In genomic region chr11:109470921-109471861, GRCm38 (mm10) we compare ENCODE assay signal across 8 mouse cellular contexts. TPM values are rescaled to one million over a fixed set of nuclear protein-coding genes. Genes with fewer than 3 reads are reported as not detected.
DNase-seq lines count a peak whose midpoint lies in the region; ATAC-seq and TF ChIP-seq lines count a peak whose summit lies in the region.

No protein-coding gene starts in this region.

- no peak overlapping the region for H3K9ac ChIP-seq in heart, postnatal 0 days (replicated peaks; ENCODE audit: low read depth, low read length)
- H3K9ac ChIP-seq in midbrain, embryonic 12.5 days (replicated peaks): peak overlapping the region; percentile 94; the same call in 1 of the 2 replicates

- no peak overlapping the region for H3K27ac ChIP-seq in heart, postnatal 0 days (ENCODE audit: low read depth)
- H3K27ac ChIP-seq in cortical plate, adult 2 months (ENCODE audit: insufficient read depth, low read length): no peak overlapping the region
- no peak overlapping the region for H3K27ac ChIP-seq in midbrain, embryonic 12.5 days (replicated peaks)

- peak overlapping the region; percentile 86 for H3K4me3 ChIP-seq in heart, postnatal 0 days (ENCODE audit: low read depth, low read length)
- peak overlapping the region; percentile 60; the same call in 1 of the 2 replicates for H3K4me3 ChIP-seq in cortical plate, adult 2 months (ENCODE audit: insufficient read depth, low read length)
- H3K4me3 ChIP-seq in midbrain, embryonic 12.5 days: peak overlapping the region; percentile 79

- no peak for DNase-seq in heart, postnatal 0 days (ENCODE audit: low spot score)
- DNase-seq in heart, postnatal 4 days: no peak
- DNase-seq in kidney, adult 18-20 months: peak; percentile 27
- peak; percentile 60 for DNase-seq in yolk sac, embryonic 10.5 days (ENCODE audit: low spot score)
- DNase-seq in adrenal gland, postnatal 4 days (ENCODE audit: low spot score in 2 of 2): no peak

- 0 out of 2 replicates have a peak, but pooled peaks cover 8% of the 10 kb centered on the region for H3K27me3 ChIP-seq in heart, postnatal 0 days (ENCODE audit: control insufficient read depth, insufficient read depth, low read length)
- H3K27me3 ChIP-seq in midbrain, embryonic 12.5 days: peaks cover 18% of the 10 kb centered on the region

- WGBS in heart, postnatal 0 days: 46% methylated on average over 15 of the region's 15 CpGs
- WGBS in midbrain, embryonic 12.5 days: 36% methylated on average over 15 of the region's 15 CpGs

- TF ChIP-seq EP300 in heart, postnatal 0 days (IDR thresholded peaks at IDR 0.05; ENCODE audit: low read depth): no peak

- no peak for ATAC-seq in heart, postnatal 0 days (ENCODE audit: insufficient read depth, low read depth)
- no peak for ATAC-seq in midbrain, embryonic 12.5 days (ENCODE audit: low FRiP score, low read depth)
- no peak for ATAC-seq in megakaryocyte progenitor cell, adult 5-6 weeks (replicated peaks; ENCODE audit: poor library complexity)

- H3K4me2 ChIP-seq in heart, postnatal 0 days (ENCODE audit: low read depth, low read length): peak overlapping the region; percentile 98
- peak overlapping the region; percentile 83 for H3K4me2 ChIP-seq in midbrain, embryonic 12.5 days (replicated peaks)

- no peaks in the 10 kb centered on the region for H3K9me3 ChIP-seq in heart, postnatal 0 days (replicated peaks; ENCODE audit: control insufficient read depth, low read length)
- no peaks in the 10 kb centered on the region for H3K9me3 ChIP-seq in midbrain, embryonic 12.5 days

- H3K4me1 ChIP-seq in heart, postnatal 0 days (ENCODE audit: control insufficient read depth, insufficient read depth): 0 out of 2 replicates have a peak, but pooled peaks cover 3% of the 10 kb centered on the region
- H3K4me1 ChIP-seq in cortical plate, adult 2 months (ENCODE audit: control insufficient read depth, insufficient read depth, low read length): no peaks in the 10 kb centered on the region
- H3K4me1 ChIP-seq in midbrain, embryonic 12.5 days: peaks cover 27% of the 10 kb centered on the region

- no peaks in the 10 kb centered on the region for H3K36me3 ChIP-seq in heart, postnatal 0 days (replicated peaks; ENCODE audit: control insufficient read depth, insufficient read depth, low read length)
- H3K36me3 ChIP-seq in midbrain, embryonic 12.5 days: no peaks in the 10 kb centered on the region

- no peak for TF ChIP-seq POLR2A in cortical plate, adult 2 months (IDR thresholded peaks at IDR 0.05; ENCODE audit: extremely low read depth, insufficient read depth, low read length)

- TF ChIP-seq CTCF in heart, postnatal 0 days (IDR thresholded peaks at IDR 0.05; ENCODE audit: low read depth): no peak
- TF ChIP-seq CTCF in cortical plate, adult 2 months (IDR thresholded peaks at IDR 0.05; ENCODE audit: extremely low read depth, insufficient read depth, low read length): no peak

RNA-seq across cellular contexts. Expression of gene Arsg, which starts 2.0 kb away (rescaled TPM):
- total RNA-seq in heart, postnatal 0 days (2014; rRNA removed; ENCODE audit: low replicate concordance): 4.3 and 5.9 TPM in 2 replicates
- 3.8 and 4.3 TPM in 2 replicates for polyA plus RNA-seq in heart, postnatal 0 days (2015; fragmentation: Nextera tagmentation; extraction: Ambion mirVana)
- 1 to 10 TPM; 5.2 to 6.1 TPM for total RNA-seq in heart, postnatal 4 days (2021)
- polyA plus RNA-seq in cortical plate, adult 2 months (2012; rRNA removed): 23.2 and 26.8 TPM in 2 replicates
- polyA plus RNA-seq in midbrain, embryonic 12.5 days (2016; fragmentation: Nextera tagmentation; extraction: Ambion mirVana): 2.4 and 3.2 TPM in 2 replicates
- total RNA-seq in adrenal gland, postnatal 4 days (2021): 10 to 100 TPM; 10.4 to 14.5 TPM
- 2.0 and 2.9 TPM in 2 replicates for total RNA-seq in megakaryocyte progenitor cell, adult 5-6 weeks (2015)
- 1.5 and 1.9 TPM in 2 replicates for total RNA-seq in megakaryocyte progenitor cell, adult 5-6 weeks (2017)

RNA-seq across cellular contexts. Expression of gene Slc16a6, which starts 2.2 kb away (rescaled TPM):
- 11.9 and 13.2 TPM in 2 replicates for total RNA-seq in heart, postnatal 0 days (2014; rRNA removed; ENCODE audit: low replicate concordance)
- polyA plus RNA-seq in heart, postnatal 0 days (2015; fragmentation: Nextera tagmentation; extraction: Ambion mirVana): 4.6 and 8.2 TPM in 2 replicates
- 10 to 100 TPM; 17.9 to 22.6 TPM for total RNA-seq in heart, postnatal 4 days (2021)
- polyA plus RNA-seq in cortical plate, adult 2 months (2012; rRNA removed): 7.2 and 7.8 TPM in 2 replicates
- 3.3 and 3.5 TPM in 2 replicates for polyA plus RNA-seq in midbrain, embryonic 12.5 days (2016; fragmentation: Nextera tagmentation; extraction: Ambion mirVana)
- 1 to 10 TPM; 5.7 to 9.0 TPM for total RNA-seq in adrenal gland, postnatal 4 days (2021)
- total RNA-seq in megakaryocyte progenitor cell, adult 5-6 weeks (2015): 40.0 and 41.6 TPM in 2 replicates
- total RNA-seq in megakaryocyte progenitor cell, adult 5-6 weeks (2017): 12.6 and 21.3 TPM in 2 replicates

RNA-seq across cellular contexts. Expression of gene Amz2, which starts 45.4 kb away (rescaled TPM):
- 36.9 and 65.6 TPM in 2 replicates for total RNA-seq in heart, postnatal 0 days (2014; rRNA removed; ENCODE audit: low replicate concordance)
- polyA plus RNA-seq in heart, postnatal 0 days (2015; fragmentation: Nextera tagmentation; extraction: Ambion mirVana): 33.7 and 36.2 TPM in 2 replicates
- total RNA-seq in heart, postnatal 4 days (2021): 10 to 100 TPM; 46.9 to 49.4 TPM
- 59.5 and 65.9 TPM in 2 replicates for polyA plus RNA-seq in cortical plate, adult 2 months (2012; rRNA removed)
- 47.0 and 47.1 TPM in 2 replicates for polyA plus RNA-seq in midbrain, embryonic 12.5 days (2016; fragmentation: Nextera tagmentation; extraction: Ambion mirVana)
- 10 to 100 TPM; 55.7 to 61.1 TPM for total RNA-seq in adrenal gland, postnatal 4 days (2021)
- 34.0 and 37.6 TPM in 2 replicates for total RNA-seq in megakaryocyte progenitor cell, adult 5-6 weeks (2015)
- total RNA-seq in megakaryocyte progenitor cell, adult 5-6 weeks (2017): 51.8 and 65.5 TPM in 2 replicates

RNA-seq across cellular contexts. Expression of gene 9930022D16Rik, which starts 57.5 kb away (rescaled TPM):
- total RNA-seq in heart, postnatal 0 days (2014; rRNA removed; ENCODE audit: low replicate concordance): not detected in 2 replicates
- not detected in 2 replicates for polyA plus RNA-seq in heart, postnatal 0 days (2015; fragmentation: Nextera tagmentation; extraction: Ambion mirVana)
- total RNA-seq in heart, postnatal 4 days (2021): not detected
- polyA plus RNA-seq in cortical plate, adult 2 months (2012; rRNA removed): 0.04 and 0.06 TPM in 2 replicates
- not detected in 2 replicates for polyA plus RNA-seq in midbrain, embryonic 12.5 days (2016; fragmentation: Nextera tagmentation; extraction: Ambion mirVana)
- total RNA-seq in adrenal gland, postnatal 4 days (2021): not detected
- total RNA-seq in megakaryocyte progenitor cell, adult 5-6 weeks (2015): not detected in 2 replicates
- total RNA-seq in megakaryocyte progenitor cell, adult 5-6 weeks (2017): not detected in 2 replicates

Comparison
In these comparisons a context has a peak if more than half of its experiments do, and no peak if none do; other contexts are left out.
1. DNase-seq: peak in kidney, adult 18-20 months (single experiment) and yolk sac, embryonic 10.5 days (single experiment); none in heart, postnatal 0 days (single experiment), heart, postnatal 4 days (single experiment) and adrenal gland, postnatal 4 days (0 of 2).
2. Peak in every context shown above with its lines, with median percentiles within 50 percentile points of each other: H3K4me3 ChIP-seq.